ENCODE assay signal across 20 mouse cellular contexts in the genomic region with DNA sequence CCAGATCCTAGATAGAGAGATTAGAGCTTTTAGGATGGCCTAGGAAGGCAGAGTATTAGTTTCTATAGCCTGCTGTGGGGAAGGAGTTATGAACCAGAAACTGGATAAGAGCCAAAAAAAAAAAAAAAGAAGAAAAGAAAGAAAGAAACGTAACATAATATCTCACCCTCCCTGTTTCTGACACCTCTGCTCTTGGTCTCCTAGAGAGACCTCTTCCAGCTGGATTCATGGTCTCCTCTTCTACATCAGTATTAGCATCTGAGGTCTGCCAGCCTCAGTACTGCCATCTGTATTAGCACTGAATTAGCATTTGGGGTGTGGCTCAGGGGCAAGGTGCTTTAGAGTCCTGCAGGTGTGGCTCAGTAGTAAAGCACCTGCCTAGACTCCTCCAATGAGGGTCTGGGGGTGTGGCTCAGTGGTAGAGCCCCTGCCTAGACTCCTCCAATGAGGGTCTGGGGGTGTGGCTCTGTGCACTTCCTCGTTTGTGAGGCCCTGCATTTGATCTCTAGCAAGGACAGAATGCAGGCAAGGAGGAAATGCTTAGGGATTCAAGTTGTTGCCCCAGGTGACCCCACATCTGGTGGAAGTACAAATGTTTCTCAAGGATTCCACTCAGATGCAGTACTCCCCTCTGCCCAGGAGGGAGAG. TPM values are rescaled to one million over a fixed set of nuclear protein-coding genes. Genes with fewer than 3 reads are reported as not detected.
DNase-seq lines count a peak whose midpoint lies in the region; ATAC-seq and TF ChIP-seq lines count a peak whose summit lies in the region.
"Had no signal": no experiment of that assay in that cellular context is flagged by ENCODE, and none has a peak within 500 bp of the region (broad histone marks: within the 10 kb centered on the region; RNA-seq: fewer than 3 reads in every experiment).

No protein-coding gene starts in this region.

- H3K9me3 ChIP-seq in kidney, embryonic 16.5 days (ENCODE audit: low read length) = no peaks in the 10 kb centered on the region
- no peaks in the 10 kb centered on the region for H3K9me3 ChIP-seq in E14TG2a.4 (ENCODE audit: low read length)
- H3K9me3 ChIP-seq: heart, embryonic 15.5 days; hindbrain, embryonic 12.5 days; limb, embryonic 10.5 days; liver, embryonic 12.5 days; midbrain, embryonic 12.5 days had no signal

- peak; percentile 66; the same call in 1 of the 2 replicates for ATAC-seq in kidney, embryonic 16.5 days (ENCODE audit: low FRiP score, low TSS enrichment)
- ATAC-seq in common myeloid progenitor, adult 5-6 weeks (replicated peaks; ENCODE audit: low read depth, poor library complexity, severe bottlenecking) = peak; percentile 30; the same call in 1 of the 2 replicates
- ATAC-seq: forebrain, embryonic 14.5 days; liver, embryonic 12.5 days; Patski had no signal

- 0 out of 2 replicates have a peak, but pooled peaks cover 7% of the 10 kb centered on the region for H3K4me1 ChIP-seq in kidney, embryonic 16.5 days (ENCODE audit: insufficient read depth, low read length)
- peaks cover 73% of the 10 kb centered on the region for H3K4me1 ChIP-seq in E14TG2a.4 (replicated peaks; ENCODE audit: low read depth, low read length)
- H3K4me1 ChIP-seq in small intestine, adult 2 months (ENCODE audit: control insufficient read depth, insufficient read depth, insufficient read length, low read length) = peaks cover 12% of the 10 kb centered on the region
- H3K4me1 ChIP-seq: midbrain, embryonic 12.5 days had no signal

- TF ChIP-seq CTCF in E14TG2a.4 (conservative IDR thresholded peaks at IDR 0.05; ENCODE audit: low read length) = no peak
- TF ChIP-seq CTCF in small intestine, adult 2 months (IDR thresholded peaks at IDR 0.05; ENCODE audit: extremely low read depth, insufficient read length, insufficient replicate concordance, low read depth, low read length) = no peak

- 26% methylated on average over 2 of the region's 2 CpGs for WGBS in kidney, embryonic 16.5 days
- WGBS in small intestine, adult 2 months = 6% methylated on average over 2 of the region's 2 CpGs

- no peak overlapping the region for H3K4me3 ChIP-seq in kidney, embryonic 16.5 days (ENCODE audit: low read length)
- peak overlapping the region; percentile 61 for H3K4me3 ChIP-seq in E14TG2a.4 (replicated peaks; ENCODE audit: low read length)
- no peak overlapping the region for H3K4me3 ChIP-seq in small intestine, adult 2 months (ENCODE audit: low read depth, low read length)
- H3K4me3 ChIP-seq: gastrocnemius, adult 2 months; heart, embryonic 15.5 days; hindbrain, embryonic 12.5 days; limb, embryonic 10.5 days; liver, embryonic 12.5 days; midbrain, embryonic 12.5 days had no signal

- TF ChIP-seq POLR2A in small intestine, adult 2 months (IDR thresholded peaks at IDR 0.05; ENCODE audit: low read depth, low read length) = no peak

- no peak overlapping the region for H3K9ac ChIP-seq in kidney, embryonic 16.5 days (replicated peaks; ENCODE audit: low read length)
- H3K9ac ChIP-seq: heart, embryonic 15.5 days; hindbrain, embryonic 12.5 days; liver, embryonic 12.5 days; midbrain, embryonic 12.5 days had no signal

- H3K36me3 ChIP-seq in kidney, embryonic 16.5 days (ENCODE audit: insufficient read depth, low read length) = peaks cover 12% of the 10 kb centered on the region
- H3K36me3 ChIP-seq in E14TG2a.4 (ENCODE audit: insufficient read depth, low read length) = peaks cover 24% of the 10 kb centered on the region
- peaks cover 65% of the 10 kb centered on the region for H3K36me3 ChIP-seq in small intestine, adult 2 months (ENCODE audit: control insufficient read depth, insufficient read depth, low read length)
- H3K36me3 ChIP-seq: heart, embryonic 15.5 days; hindbrain, embryonic 12.5 days; limb, embryonic 10.5 days; liver, embryonic 12.5 days; midbrain, embryonic 12.5 days had no signal

- no peak overlapping the region for H3K27ac ChIP-seq in kidney, embryonic 16.5 days (ENCODE audit: low read length)
- H3K27ac ChIP-seq in small intestine, adult 2 months (ENCODE audit: insufficient read depth, low read depth, low read length) = peak overlapping the region; percentile 81
- H3K27ac ChIP-seq: gastrocnemius, adult 2 months; heart, embryonic 15.5 days; hindbrain, embryonic 12.5 days; limb, embryonic 10.5 days; liver, embryonic 12.5 days; midbrain, embryonic 12.5 days had no signal

- no peak overlapping the region for H3K4me2 ChIP-seq in kidney, embryonic 16.5 days (replicated peaks; ENCODE audit: low read depth, low read length)
- H3K4me2 ChIP-seq: heart, embryonic 15.5 days; hindbrain, embryonic 12.5 days; liver, embryonic 12.5 days; midbrain, embryonic 12.5 days had no signal

- no peak for DNase-seq in kidney, adult 11 months
- DNase-seq in embryo, embryonic 11 days = no peak
- no peak for DNase-seq in thymus, postnatal 14 days
- DNase-seq in natural killer cell, adult 2 months (ENCODE audit: low spot score in 2 of 2) = no peak
- DNase-seq: cerebellum, adult 11-12 months; gastrocnemius, adult 2 months; heart, adult 18-20 months; lung, postnatal 14 days; thymus, adult 2 months had no signal

- no peaks in the 10 kb centered on the region for H3K27me3 ChIP-seq in kidney, embryonic 16.5 days (ENCODE audit: insufficient read depth, low read length)
- no peaks in the 10 kb centered on the region for H3K27me3 ChIP-seq in E14TG2a.4 (ENCODE audit: insufficient read depth, low read length)
- H3K27me3 ChIP-seq in small intestine, adult 2 months (ENCODE audit: control insufficient read depth, insufficient read depth, low read length) = no peaks in the 10 kb centered on the region
- H3K27me3 ChIP-seq: heart, embryonic 15.5 days; hindbrain, embryonic 12.5 days; liver, embryonic 12.5 days; midbrain, embryonic 12.5 days; Patski had no signal

RNA-seq across cellular contexts. Expression of a gene that starts 13.8 kb away (rescaled TPM):
- polyA plus RNA-seq in kidney, embryonic 16.5 days (2015; fragmentation: Nextera tagmentation; extraction: Ambion mirVana) = 16.9 and 17.8 TPM in 2 replicates
- total RNA-seq in common myeloid progenitor, adult 5-6 weeks (2017) = 12.1 and 12.5 TPM in 2 replicates
- 1.8 and 3.9 TPM in 2 replicates for polyA plus RNA-seq in small intestine, adult 2 months (2012; rRNA removed)

RNA-seq across cellular contexts. Expression of a gene that starts 14.0 kb away (rescaled TPM):
- 63.7 and 73.2 TPM in 2 replicates for polyA plus RNA-seq in kidney, embryonic 16.5 days (2015; fragmentation: Nextera tagmentation; extraction: Ambion mirVana)
- 10.1 and 10.6 TPM in 2 replicates for total RNA-seq in common myeloid progenitor, adult 5-6 weeks (2017)
- 4.4 and 10.1 TPM in 2 replicates for polyA plus RNA-seq in small intestine, adult 2 months (2012; rRNA removed)

RNA-seq across cellular contexts. Expression of a gene that starts 48.9 kb away (rescaled TPM):
- 16.3 TPM in 2 replicates for polyA plus RNA-seq in kidney, embryonic 16.5 days (2015; fragmentation: Nextera tagmentation; extraction: Ambion mirVana)
- 0.46 TPM in 1 of 2 replicates, not detected in the other for total RNA-seq in common myeloid progenitor, adult 5-6 weeks (2017)
- 14.6 and 46.0 TPM in 2 replicates for polyA plus RNA-seq in small intestine, adult 2 months (2012; rRNA removed)
